Mouse (Mus musculus) heart, embryonic 16.5 days (tissue): ENCODE measurements around the gene Efhd2. TPM values are rescaled to one million over a fixed set of nuclear protein-coding genes. Genes with fewer than 3 reads are reported as not detected.
A peak's percentile ranks its signal among the peaks of the same experiment; 100 is the strongest.

ENCODE experiments used
- ATAC-seq: fragments of 200-750 bp; cut with Nextera tagmentation; replicated peaks from 2 replicates; pipeline ENCODE4 v1.8.0; 2017; ENCODE audit warnings: moderate number of reproducible peaks; ENCODE audit not compliant: insufficient read depth, low FRiP score; ENCODE audit errors: extremely low read depth
- H3K27ac ChIP-seq: fragments of 300-500 bp; sonication (generic); 2 replicates; pipeline ENCODE4 v1.5.1; 2014; ENCODE audit warnings: mild to moderate bottlenecking, low read length, control low read depth, moderate library complexity
- H3K27me3 ChIP-seq: fragments of 300-500 bp; sonication (generic); 2 replicates; pipeline ENCODE4 v1.6.1; 2014; ENCODE audit warnings: low read length, mixed read lengths; ENCODE audit not compliant: control insufficient read depth, insufficient read depth
- H3K36me3 ChIP-seq: fragments of 300-500 bp; sonication (generic); 2 replicates; pipeline ENCODE4 v1.6.1; 2014; ENCODE audit not compliant: control insufficient read depth, insufficient read depth
- H3K4me1 ChIP-seq: fragments of 300-500 bp; sonication (generic); 2 replicates; pipeline ENCODE4 v1.6.1; 2014; ENCODE audit warnings: low read length, mixed read lengths; ENCODE audit not compliant: control insufficient read depth, insufficient read depth
- H3K4me2 ChIP-seq: fragments of 300-500 bp; sonication (generic); 2 replicates; pipeline ENCODE4 v1.6.1; 2014; ENCODE audit warnings: low read depth, mild to moderate bottlenecking, control low read depth, low read length
- H3K4me3 ChIP-seq: fragments of 300-500 bp; sonication (generic); 2 replicates; pipeline ENCODE4 v1.5.1; 2014; ENCODE audit warnings: mild to moderate bottlenecking, control low read depth, low read length
- H3K9ac ChIP-seq: fragments of 300-500 bp; sonication (generic); 2 replicates; pipeline ENCODE4 v1.6.1; 2014; ENCODE audit warnings: low read length, control low read depth
- H3K9me3 ChIP-seq: fragments of 300-500 bp; sonication (generic); replicated peaks from 2 replicates; pipeline ENCODE4 v1.6.1; 2016; ENCODE audit warnings: low read length; ENCODE audit not compliant: control insufficient read depth
- WGBS: fragments of 180-500 bp; shearing (Covaris S2); extraction: QIAGEN DNeasy Blood & Tissue Kit; methylation state at CpG from one replicate; pipeline ENCODE4 v1.1.7; 2014; 5-methylcytosine and 5-hydroxymethylcytosine counted together
- polyA plus RNA-seq: library from polyadenylated mRNA; unstranded; fragments of >200 nt; fragmentation: Nextera tagmentation; extraction: Ambion mirVana; gene quantifications from 2 replicates; pipeline ENCODE4 v1.2.1, GENCODE M21; 2015

Efhd2 gene
- polyA plus RNA-seq, 1 experiment from 2014 or later = 80.4 TPM

GRCm38 (mm10) chr4:141885451-141885850 is 10.7 kb upstream of the Efhd2 start:
- Histone ChIP-seq H3K4me1 (peaks cover 28% of the 10 kb centered on the region), H3K9me3 (no peaks in the 10 kb centered on the region), H3K4me3 (no peak overlapping the region), H3K27me3 (no peaks in the 10 kb centered on the region), H3K27ac (no peak overlapping the region), H3K9ac (no peak overlapping the region), H3K4me2 (no peak overlapping the region), H3K36me3 (no peaks in the 10 kb centered on the region)
- no peak for ATAC-seq
- WGBS = 45% methylated on average over 9 of the region's 9 CpGs

DNA sequence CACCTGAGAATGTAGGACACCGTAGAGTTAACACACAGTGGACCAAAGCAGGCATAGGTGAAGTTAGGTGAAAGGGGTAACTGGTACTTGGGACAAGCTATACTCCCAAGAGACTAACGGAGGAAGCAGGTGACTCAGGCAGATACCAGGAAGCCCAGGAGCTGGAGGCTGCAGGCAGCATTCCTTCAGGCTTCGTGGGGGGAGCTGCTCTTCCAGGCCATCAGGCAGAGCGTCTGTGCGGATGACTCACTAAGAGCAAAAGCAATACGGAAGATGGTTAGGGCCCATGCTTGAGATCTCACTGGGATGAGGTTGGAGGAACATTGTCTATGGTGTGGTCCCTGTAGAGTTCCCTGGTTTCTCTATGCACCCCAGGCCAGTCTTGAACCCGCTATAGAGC is 8.1 kb upstream of the Efhd2 start:
- Histone ChIP-seq H3K4me2 (peak overlapping the region; percentile 10; the same call in 1 of the 2 replicates), H3K4me3 (no peak overlapping the region), H3K4me1 (peaks cover 28% of the 10 kb centered on the region), H3K27me3 (no peaks in the 10 kb centered on the region), H3K27ac (no peak overlapping the region; the same call in 1 of the 2 replicates), H3K9ac (no peak overlapping the region), H3K9me3 (no peaks in the 10 kb centered on the region), H3K36me3 (no peaks in the 10 kb centered on the region)
- WGBS = 42% methylated on average over 7 of the region's 7 CpGs
- no peak for ATAC-seq

- 0 out of 2 replicates have a peak, but pooled peaks have one; percentile 12 for ATAC-seq
- Histone ChIP-seq H3K27me3 (no peaks in the 10 kb centered on the region), H3K36me3 (no peaks in the 10 kb centered on the region), H3K4me2 (peak overlapping the region; percentile 10; the same call in 1 of the 2 replicates), H3K4me3 (no peak overlapping the region), H3K27ac (peak overlapping the region; percentile 48; the same call in 1 of the 2 replicates), H3K4me1 (peaks cover 28% of the 10 kb centered on the region), H3K9me3 (no peaks in the 10 kb centered on the region), H3K9ac (no peak overlapping the region)
- WGBS = 21% methylated on average over 5 of the region's 5 CpGs
Observed at GRCm38 (mm10) chr4:141881950-141882349, 7.2 kb upstream of the Efhd2 start.

- Histone ChIP-seq H3K27me3 (no peaks in the 10 kb centered on the region), H3K4me2 (no peak overlapping the region), H3K4me1 (peaks cover 28% of the 10 kb centered on the region), H3K27ac (peak overlapping the region; percentile 48; the same call in 1 of the 2 replicates), H3K9ac (no peak overlapping the region), H3K9me3 (no peaks in the 10 kb centered on the region), H3K36me3 (no peaks in the 10 kb centered on the region), H3K4me3 (no peak overlapping the region)
- no peak for ATAC-seq
- WGBS = 67% methylated on average over 10 of the region's 10 CpGs
Observed at GRCm38 (mm10) chr4:141881289-141881914, 6.7 kb upstream of the Efhd2 start.

DNA sequence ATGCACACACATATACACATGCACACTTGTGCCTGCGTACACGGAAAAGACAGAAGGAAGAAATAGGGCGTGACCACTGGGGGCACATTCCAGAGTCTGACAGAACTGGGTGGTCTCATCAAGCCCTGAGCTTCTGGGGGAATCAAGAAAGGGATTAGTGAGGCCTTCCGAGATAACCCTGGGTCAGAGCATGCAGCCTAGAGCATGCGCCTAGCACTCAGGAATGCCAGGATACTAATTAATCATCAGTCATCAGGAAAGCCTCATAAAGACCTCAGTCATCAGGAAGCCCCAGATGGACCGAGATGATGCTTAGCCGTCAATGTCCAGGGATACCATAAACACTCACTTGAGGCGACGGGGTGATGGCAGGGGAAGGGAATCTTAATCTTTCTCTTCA is 5.2 kb upstream of the Efhd2 start:
- H3K4me2 ChIP-seq = no peak overlapping the region
- H3K9me3 ChIP-seq = no peaks in the 10 kb centered on the region
- no peak overlapping the region for H3K4me3 ChIP-seq
- H3K36me3 ChIP-seq = no peaks in the 10 kb centered on the region
- no peak overlapping the region for H3K27ac ChIP-seq
- no peaks in the 10 kb centered on the region for H3K27me3 ChIP-seq
- no peak for ATAC-seq
- H3K9ac ChIP-seq = no peak overlapping the region
- peaks cover 27% of the 10 kb centered on the region for H3K4me1 ChIP-seq
- WGBS = 63% methylated on average over 9 of the region's 9 CpGs

GRCm38 (mm10) chr4:141879074-141879473 is 4.4 kb upstream of the Efhd2 start:
- ATAC-seq = no peak
- Histone ChIP-seq H3K27me3 (no peaks in the 10 kb centered on the region), H3K9ac (no peak overlapping the region), H3K36me3 (no peaks in the 10 kb centered on the region), H3K27ac (no peak overlapping the region), H3K4me2 (no peak overlapping the region), H3K4me1 (peaks cover 27% of the 10 kb centered on the region), H3K4me3 (no peak overlapping the region), H3K9me3 (no peaks in the 10 kb centered on the region)
- 27% methylated on average over 4 of the region's 4 CpGs for WGBS

- Histone ChIP-seq H3K27me3 (no peaks in the 10 kb centered on the region), H3K36me3 (no peaks in the 10 kb centered on the region), H3K4me2 (no peak overlapping the region), H3K4me3 (no peak overlapping the region), H3K27ac (no peak overlapping the region), H3K9me3 (no peaks in the 10 kb centered on the region), H3K4me1 (peaks cover 28% of the 10 kb centered on the region), H3K9ac (no peak overlapping the region)
- WGBS = 34% methylated on average over 7 of the region's 7 CpGs
- ATAC-seq = no peak
Observed at GRCm38 (mm10) chr4:141878621-141879020, 3.9 kb upstream of the Efhd2 start.

DNA sequence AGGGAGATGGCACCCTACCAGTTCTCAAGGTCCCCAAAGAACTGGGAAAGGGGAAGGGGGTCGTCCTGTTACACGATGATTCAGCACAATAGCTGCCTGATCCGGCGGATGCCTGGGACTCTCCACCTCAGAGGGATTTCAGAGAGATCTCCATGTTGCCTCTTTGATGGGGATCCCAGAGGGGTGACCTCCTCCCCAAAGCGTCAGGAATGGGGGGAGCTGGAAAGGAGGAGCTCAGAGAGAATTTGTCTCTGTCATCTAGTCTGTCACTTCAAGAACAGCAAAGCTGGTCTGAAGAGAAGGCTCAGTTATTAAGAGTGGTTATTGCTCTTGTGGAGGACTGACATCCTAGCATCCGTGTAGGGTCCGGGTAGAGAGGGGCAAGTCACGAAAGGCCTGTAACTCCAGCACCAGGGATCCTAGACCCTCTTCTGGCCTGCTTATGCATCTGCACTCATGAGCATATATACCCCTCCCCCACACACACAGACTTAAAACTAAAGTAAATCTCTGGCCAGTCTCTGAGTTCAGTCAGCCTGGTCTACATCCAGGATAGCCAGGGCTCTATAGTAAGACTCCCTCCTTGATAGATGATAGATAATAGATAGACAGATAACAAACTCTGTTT is 875 bp upstream of the Efhd2 start:
- peak overlapping the region; percentile 100 for H3K4me2 ChIP-seq
- H3K36me3 ChIP-seq = 0 out of 2 replicates have a peak, but pooled peaks cover 2% of the 10 kb centered on the region
- no peaks in the 10 kb centered on the region for H3K9me3 ChIP-seq
- H3K4me3 ChIP-seq = peak overlapping the region; percentile 80
- H3K27me3 ChIP-seq = no peaks in the 10 kb centered on the region
- no peak for ATAC-seq
- peaks cover 37% of the 10 kb centered on the region for H3K4me1 ChIP-seq
- peak overlapping the region; percentile 24; the same call in 1 of the 2 replicates for H3K27ac ChIP-seq
- H3K9ac ChIP-seq = no peak overlapping the region; the same call in 1 of the 2 replicates
- 7% methylated on average over 8 of the region's 8 CpGs for WGBS

- H3K9ac ChIP-seq = peak overlapping the region; percentile 82
- under 1% methylated on average over 19 of the region's 19 CpGs for WGBS
Observed at GRCm38 (mm10) chr4:141874111-141874600, 564 bp downstream of the Efhd2 start.

More at GRCm38 (mm10) chr4:141874111-141874600, 564 bp downstream of the Efhd2 start:
- ATAC-seq = peak; percentile 11; the same call in 1 of the 2 replicates
- Histone ChIP-seq H3K4me2 (peak overlapping the region; percentile 100), H3K27me3 (no peaks in the 10 kb centered on the region), H3K9me3 (no peaks in the 10 kb centered on the region), H3K4me3 (peak overlapping the region; percentile 80), H3K36me3 (peaks cover 5% of the 10 kb centered on the region; the same call in 1 of the 2 replicates), H3K27ac (peak overlapping the region; percentile 58), H3K4me1 (peaks cover 48% of the 10 kb centered on the region)
